Mouse (Mus musculus) layer of hippocampus, postnatal 36 days (tissue): ENCODE measurements around the gene Wbp1l. TPM values are rescaled to one million over a fixed set of nuclear protein-coding genes. Genes with fewer than 3 reads are reported as not detected.
"Not testable (repeated sequence)": the region's sequence is repeated elsewhere in the genome, so short reads cannot be mapped to it uniquely, and the experiment has no call there.

Experiments used
- DNase-seq, 2 experiments: peaks; one replicate each; pipeline ENCODE4 v3.0.0; 2022
- total RNA-seq, 2 experiments: library from RNA; stranded (reverse); gene quantifications; 2 replicates each; pipeline ENCODE4 v1.2.3; 2021

The Wbp1l gene
- total RNA-seq = 10 to 100 TPM; 39.9 to 40.8 TPM

DNA sequence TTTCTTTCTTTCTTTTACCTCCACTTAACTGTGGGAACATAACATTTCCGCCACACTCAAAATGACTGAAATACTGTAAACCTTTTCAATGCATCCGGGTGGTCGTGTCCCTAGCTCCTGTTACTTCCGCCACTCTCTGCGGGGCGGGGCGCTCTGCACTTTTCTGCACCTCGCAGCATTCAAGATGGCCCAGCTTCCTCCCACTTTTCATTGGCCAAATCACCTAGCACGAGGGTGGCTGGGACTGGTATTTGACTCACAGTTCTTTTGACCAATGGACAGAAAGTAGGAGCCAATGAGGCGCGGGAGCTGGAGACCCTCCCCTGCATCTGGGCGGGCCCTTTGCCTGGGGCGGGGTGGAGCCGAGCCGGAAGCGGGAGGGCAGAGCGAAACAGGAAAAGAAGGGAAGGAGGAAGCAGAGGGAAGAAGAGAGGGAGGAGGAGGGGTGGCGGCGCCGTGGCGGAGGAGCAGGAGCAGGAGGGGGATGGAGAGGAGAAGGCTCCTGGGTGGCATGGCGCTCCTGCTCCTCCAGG, at the start of gene Wbp1l:
Gene Wbp1l (plus strand): TSS at position 365 of the 533 bp plus-strand sequence.
- peak; percentile 97 to 98 for DNase-seq

DNA sequence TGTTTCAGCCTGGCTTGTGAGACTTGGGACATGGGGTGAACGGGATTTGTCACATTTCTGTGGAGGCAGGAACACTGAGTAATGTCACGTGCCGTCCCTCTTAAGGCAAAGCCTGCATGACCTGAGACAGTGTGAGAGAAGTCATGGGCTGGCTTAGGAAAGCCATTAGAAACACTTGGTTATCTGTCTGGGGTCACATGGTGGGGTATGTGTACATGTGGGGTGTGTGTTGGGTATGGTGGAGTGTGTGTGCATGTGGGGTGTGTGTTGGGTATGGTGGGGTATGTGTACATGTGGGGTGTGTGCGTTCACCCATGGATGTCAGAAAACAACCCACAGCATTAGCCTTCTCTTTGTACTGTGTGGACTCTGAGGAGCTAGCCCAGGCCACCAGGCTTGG, 48.5 kb upstream of the Wbp1l start:
- DNase-seq = no peak

DNA sequence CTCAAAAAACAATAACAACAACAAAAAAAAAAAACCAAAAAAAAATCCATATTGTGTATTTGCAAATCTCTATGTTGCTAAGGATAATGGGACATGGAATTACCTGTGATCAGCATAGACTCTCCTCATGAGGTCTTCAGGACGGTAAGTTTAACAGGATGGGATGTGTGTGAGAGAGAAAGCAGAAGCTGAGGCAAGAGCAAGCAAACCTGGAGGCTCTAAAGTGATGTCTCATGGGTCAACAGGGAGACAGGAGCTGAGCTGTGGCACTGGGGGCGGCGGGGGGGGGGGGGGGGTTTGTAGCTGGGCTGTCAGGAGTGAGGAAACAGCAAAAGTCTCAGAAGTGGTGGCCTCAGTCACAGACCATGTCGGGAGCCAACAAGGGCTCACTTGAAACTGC, 46.4 kb upstream of the Wbp1l start:
- no peak for DNase-seq

DNA sequence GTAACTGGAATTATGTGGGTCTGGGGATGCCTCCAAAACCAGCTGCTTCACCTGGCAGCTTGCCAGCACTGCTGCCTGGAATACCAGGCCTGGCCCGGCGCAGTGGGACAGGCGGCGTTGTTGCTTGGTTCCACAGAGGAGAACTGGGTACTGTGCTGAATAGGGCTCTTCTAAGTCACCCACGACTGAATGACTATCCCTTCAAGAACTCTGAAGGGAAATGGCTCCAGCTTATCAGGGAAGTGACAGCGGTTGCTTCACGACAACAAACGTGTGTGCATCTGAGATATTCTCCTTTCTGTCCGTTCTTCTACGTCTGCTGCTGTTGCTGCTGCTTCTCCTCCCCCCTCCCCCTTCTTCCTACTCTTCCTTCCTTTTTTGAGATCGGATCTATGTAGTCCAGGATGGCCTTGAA, 45.3 kb upstream of the Wbp1l start:
- DNase-seq = no peak

DNA sequence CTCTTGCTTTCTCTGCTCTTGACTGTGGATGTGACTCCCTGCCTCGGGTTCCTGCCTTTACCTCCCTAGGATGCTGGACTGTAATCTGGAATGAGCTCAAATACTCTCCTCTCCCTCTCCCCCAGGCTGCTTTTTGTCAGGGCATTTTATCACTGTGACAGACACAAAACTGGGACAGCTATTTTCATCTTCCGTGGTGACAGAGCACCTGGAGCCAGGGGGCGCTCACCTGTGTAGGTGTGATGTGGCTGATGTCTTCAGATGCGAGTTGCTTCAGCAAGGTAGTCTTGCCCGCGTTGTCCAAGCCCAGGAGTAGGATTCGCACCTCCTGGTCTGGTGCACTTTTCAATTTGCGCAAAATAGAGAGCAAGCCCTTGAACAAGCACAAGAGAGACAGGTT, 40.9 kb upstream of the Wbp1l start:
- no peak for DNase-seq

DNA sequence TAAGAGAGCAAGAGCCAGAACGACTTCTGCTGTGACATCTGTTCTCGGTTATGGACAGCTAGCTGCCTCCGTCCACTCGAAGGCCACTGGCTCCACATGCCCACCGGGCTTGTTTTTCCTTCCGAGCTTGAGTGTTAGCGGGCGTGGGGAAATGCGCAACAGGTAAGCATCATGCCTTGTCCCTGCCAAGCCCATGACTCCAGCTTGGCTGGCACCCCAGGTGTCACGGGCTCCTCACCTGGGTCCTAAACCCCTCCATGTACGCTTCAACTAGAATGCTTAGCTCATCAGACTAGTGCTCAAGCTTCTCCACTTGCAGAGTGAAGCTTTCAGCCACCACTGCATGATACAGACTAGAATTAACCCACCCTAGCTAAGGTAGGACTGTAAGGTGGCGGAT, 40.3 kb upstream of the Wbp1l start:
- DNase-seq = no peak

DNA sequence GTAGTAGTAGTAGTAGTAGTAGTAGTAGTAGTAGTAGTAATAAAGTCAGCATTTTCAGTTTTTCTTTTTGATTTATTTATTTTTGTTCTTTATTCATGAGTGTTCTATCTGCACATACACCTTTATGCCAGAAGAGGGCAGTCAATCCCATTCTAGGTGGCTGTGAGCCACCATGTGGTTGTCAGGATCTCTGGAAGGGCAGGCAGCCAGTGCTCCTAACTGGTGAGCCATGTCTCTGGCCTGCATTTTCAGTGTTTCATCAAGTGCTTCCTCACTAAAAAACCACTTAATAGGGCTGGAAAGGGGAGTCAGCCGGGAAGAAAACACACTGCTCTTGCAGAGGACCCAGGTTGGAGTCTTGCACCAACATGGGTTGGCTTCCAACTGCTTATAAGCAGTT, 36.8 kb upstream of the Wbp1l start:
- peak; percentile 34 to 35 for DNase-seq

DNA sequence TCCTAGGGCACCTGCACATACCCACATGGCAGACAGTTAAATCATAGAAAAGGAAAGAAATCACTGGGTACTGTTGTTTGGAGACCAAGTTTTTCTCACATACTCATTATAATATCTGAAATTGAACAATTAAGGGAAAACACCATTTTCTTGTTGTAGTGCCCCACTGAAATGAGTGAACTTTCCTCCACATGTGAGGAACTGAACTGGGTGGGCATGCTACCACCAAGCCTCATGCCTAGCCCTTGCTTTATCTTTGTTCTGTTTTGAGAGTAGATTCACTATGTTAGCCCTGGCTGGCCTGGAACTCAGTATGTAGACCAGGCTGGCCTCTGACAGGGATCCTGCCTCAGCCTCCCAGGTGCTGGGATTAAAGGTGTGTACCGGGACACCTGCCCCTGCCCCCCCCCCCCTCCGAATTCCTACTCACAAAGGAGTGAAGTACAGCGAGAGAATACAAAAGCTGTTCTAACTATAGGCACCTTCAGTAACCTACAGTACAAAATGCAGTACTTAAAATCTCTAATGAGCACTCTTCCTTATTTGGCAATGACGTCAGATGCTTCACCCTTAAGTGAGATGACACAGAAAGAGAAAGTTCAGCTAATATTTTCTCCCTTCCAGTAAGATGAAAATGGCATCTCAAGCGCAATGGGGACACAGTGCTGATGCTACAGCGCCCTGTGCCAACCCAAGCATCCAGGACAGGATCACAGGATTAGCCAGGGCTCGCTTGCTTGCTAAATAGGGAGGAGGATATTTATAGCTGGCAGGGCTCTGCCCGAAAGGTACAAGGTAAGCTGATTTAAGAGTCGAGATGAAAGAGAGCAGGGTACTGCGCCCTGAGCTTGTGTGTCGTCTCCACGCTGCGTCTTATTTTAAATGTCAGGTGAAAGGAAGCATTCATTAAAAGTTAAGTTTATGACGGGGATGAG, 36.0 kb upstream of the Wbp1l start:
- no peak for DNase-seq

DNA sequence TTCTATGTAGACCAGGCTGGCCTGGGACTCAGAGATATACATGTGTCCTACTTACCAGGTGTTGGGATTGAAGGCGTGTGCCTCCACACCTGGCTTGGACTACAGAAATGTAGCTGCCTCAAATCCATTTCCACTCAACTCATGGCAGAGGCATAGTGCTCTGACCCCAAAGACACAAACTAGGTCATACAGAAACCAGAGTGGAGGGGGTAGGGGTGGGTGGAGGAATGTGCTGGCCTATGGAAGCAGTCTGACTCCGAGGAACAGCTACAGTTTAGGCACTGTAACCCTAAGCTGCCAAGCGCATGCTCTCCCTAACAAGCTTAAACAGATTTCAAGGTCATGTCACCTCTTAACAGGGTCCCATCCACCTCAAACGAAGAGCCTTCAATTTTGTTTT, 35.3 kb upstream of the Wbp1l start:
- DNase-seq = no peak

DNA sequence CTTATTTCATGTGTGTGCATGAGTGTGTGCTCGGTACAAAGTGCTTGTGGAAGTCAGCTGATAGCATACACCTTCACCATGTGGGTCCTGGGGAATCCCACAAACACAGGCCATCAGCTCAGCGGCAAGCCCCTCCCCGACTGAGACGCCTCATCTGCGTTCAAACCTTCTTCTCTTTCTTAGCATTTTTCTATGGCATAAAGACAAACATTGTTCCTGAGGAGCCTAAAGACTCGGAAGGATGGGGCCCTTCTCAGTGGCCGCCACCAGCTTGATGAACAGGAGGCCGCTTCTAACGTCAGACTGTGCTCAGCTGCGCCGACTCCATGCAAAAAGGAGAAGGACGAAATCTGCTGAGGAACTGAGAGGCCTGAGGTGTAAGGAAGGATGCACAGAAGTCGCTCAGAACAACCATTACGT, 34.8 kb upstream of the Wbp1l start:
- no peak for DNase-seq

DNA sequence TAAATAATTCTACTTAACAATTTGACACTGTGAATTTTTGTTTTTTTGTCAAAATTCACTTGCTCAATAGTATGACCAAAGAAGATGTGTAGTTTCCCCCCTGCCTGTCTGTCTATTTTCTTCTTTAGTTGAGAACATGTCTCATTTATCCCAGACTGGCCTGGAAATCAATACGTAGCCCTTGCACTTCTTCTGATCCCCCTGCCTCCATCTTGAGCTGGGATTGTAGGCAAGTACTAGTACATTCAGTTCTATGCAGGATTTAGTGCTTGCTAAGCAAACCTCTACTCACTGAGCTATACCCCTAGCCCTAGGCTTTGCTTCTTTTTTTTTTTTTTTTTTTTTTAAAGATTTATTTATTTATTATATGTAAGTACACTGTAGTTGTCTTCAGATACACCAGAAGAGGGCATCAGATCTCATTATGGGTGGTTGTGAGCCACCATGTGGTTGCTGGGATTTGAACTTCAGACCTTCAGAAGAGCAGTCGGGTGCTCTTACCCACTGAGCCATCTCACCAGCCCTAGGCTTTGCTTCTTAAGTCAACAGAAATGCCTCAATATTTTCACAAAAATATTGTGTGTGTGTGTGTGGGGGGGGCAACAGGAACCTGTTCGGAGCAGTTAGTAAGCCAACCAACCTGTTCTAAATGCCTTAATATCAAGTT, 27.5 kb upstream of the Wbp1l start:
- DNase-seq = not testable (repeated sequence)

DNA sequence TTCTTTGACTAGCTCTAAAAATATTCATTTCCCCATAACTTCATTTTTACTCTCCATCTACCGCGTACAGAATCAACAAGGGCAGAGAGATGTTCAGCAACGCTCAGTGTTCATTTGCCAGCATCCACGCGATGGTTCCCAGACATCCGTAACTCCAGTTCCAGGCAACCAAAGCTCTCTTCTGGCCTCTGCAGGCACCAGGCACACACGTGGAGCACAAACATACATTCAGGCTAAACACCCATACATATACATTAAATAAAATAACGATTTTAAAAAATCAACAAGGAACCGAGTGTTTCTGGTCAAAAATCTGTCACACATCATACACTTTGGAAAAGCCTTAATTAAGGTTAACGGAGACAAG, 27.0 kb upstream of the Wbp1l start:
- no peak for DNase-seq

DNA sequence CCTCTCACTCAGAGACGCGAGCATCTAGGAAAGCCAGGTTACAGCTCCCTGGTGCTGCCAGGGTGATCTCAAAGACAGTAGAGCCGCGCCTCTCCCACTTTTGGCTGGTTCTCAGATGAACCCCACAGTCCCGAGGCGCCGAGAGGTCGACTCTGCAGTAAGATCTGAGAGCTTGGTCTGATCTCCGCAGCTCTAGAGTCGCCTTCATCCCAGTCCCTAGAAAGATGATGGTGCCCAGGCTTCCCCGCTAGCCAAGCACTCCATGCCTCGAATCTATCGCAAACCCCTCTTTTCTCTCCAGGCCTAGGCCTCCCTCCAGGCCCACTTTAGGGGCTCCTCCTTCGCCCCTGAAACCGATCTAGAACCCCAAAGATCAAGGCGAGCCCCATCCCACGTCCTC, 26.3 kb upstream of the Wbp1l start:
- no peak for DNase-seq

DNA sequence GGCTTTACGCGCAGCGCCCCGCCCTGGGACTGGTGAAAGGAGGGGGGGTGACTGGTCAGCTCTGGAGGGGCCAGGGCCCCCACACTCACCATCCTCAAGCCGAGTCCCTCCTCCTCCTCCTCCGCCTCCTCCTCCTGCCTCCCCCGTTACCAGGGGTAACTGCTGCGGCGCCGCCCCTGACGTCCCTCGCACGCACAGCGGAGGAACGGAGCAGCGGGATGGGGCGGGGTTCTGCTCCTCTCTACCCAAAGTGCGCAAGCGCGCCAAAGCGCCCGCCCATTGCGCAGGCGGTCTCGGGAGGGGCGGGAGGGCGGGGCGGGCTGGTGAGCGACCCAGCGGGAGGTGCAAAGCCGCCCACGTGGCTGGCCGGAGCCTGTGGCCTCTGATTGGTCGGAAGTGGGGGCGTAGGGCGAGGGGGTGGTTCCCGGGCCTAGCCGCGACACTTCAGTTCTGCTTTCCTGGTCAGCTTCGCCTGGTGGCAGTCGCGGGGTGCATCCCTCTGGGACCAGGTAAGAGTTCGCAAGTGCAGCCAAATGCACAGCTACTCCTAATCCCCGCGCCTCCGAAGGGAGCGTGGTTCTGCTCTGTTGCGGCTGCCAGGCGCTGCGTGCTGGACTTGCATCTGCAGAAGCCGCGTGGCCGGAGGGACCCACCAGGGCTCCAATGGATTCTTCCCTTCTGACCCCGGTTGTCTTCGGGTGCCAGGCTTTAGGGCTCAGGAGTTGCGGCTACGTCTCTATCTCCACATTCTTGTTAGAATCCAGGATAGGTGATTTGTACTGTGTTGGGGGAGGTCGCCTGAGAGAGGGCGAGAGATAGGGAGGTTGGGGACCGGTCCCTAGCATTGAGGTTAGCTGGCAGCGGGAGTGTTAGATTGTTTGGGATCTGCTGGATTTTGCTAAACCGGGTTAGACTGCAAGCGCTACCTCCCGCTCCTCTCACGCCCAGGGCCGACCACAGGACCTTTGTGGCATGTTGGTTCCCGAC, 25.6 kb upstream of the Wbp1l start, which contains the start of the genes Arl3 and Sfxn2:
Gene Arl3 (minus strand): TSS at position 248 of the 987 bp plus-strand sequence.
Gene Sfxn2 (plus strand): TSS at position 415 of the 987 bp plus-strand sequence.
- DNase-seq = peak; percentile 91 to 93

DNA sequence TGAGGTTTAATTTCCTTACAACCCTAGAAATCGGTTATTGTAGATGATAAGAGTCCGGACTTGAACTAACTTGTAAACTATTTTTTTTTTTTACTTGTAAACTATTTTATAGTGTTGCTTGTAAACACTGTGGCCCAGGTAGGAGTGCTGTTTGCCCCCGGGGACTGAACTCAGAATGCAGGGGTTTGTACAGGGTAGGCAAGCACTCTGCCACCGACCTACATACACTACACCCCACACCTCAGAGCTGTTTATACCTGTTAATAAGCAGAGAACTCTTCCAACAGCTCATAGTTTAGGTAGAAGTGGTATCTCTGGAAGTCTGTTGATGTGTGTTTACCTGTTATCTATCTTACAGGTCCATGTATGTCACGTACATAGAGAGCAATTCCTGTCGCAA, 24.9 kb upstream of the Wbp1l start:
- no peak for DNase-seq

DNA sequence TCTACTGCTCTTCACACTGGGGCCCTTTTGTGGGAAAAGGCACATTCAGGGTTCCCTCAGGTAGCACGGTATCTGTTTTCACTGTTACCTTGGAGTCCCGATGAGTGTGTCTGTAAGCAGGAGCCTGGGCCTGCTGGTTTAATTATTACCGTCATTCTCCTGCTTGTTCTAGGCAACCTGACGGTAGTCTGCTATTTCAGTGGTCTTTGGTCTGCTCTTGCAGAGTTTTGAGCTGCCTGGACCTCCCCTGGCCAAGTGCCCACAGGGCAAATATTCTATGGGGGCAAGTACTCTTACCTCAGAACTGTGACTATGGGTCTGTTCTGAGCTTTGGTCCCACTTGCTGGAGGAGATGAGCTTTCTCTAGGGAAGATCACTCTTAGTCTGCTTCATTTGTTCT, 23.7 kb upstream of the Wbp1l start:
- DNase-seq = no peak

DNA sequence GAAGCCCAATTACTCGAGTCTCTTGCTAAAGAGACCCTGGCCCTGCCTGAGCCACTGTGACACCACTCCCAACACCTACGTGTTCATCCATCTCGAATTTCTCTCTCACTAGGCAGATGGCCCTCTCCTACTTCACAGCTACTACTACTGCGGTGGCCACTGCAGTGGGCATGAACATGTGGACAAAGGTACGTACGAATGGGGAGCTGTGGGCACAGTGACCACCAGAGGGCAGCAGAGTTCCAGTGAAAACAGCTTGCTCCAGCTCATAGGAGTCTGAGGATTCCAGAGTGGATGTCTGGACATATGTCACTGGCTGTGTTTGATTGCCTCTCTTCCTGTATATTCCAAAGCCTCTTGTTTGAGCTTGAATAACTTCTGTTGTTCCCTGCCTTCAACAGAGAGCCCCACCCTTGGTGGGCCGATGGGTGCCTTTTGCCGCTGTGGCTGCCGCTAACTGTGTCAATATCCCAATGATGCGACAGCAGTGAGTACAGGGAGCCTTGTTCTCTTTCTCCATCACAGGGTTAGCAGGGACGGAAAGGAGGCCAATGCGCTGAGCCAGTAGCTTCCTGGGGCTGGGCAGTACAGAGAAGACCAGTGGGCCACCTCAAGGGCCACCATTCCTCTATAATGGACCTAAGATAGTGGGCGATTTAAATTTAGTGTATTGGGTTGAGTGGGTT, 10.9 kb upstream of the Wbp1l start:
- peak; percentile 81 to 83 for DNase-seq

DNA sequence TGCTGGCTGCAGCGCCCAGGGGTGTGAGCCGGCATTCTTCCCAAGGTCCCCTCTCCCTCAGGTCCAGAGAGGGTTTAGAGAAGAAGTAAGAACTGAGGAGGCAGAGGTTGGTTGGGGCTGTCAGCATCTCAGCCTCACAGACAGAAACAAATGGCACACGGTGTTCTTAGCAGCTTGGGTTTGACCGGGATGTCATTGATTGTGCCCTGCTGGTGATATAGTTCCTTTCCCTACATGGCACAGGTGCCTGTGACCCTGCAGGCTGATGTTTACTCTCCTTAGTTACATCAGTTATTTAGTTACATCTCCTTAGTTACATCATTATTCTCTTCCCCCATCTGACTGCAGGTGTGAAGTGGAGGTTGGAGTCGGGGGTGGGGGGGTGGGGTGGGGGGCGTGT, 7.3 kb upstream of the Wbp1l start:
- DNase-seq = no peak

DNA sequence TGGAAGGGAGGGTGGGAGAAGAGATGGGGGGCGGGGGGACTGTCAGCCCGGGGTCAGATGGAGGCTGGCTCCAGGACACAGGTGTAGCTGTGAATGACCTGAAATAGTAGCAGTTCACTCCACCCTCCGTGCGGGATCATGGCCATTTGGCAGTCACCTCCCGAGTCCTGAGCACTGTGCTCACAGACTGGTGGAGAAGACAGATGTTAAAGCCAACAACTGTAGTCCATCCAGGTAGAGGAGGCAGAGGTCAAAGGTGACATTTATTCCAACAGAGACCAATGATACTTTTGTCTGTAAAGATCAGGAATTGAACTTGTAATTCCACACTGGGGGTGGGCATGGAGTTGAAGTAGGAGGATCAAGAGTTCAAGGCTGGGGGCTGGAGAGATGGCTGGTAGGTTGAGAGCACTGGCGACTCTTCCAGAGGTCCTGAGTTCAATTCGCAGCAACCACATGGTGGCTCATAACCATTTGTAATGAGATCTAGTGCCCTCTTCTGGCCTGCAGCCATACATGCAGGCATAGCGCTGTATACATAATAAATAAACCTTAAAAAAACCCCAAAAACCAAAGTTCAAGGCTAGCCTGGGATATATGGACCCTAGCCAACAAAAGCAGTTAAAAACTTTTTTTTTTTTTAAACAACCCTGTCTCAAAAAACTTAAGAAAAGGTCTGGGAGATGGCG, 6.0 kb upstream of the Wbp1l start:
- DNase-seq = no peak

DNA sequence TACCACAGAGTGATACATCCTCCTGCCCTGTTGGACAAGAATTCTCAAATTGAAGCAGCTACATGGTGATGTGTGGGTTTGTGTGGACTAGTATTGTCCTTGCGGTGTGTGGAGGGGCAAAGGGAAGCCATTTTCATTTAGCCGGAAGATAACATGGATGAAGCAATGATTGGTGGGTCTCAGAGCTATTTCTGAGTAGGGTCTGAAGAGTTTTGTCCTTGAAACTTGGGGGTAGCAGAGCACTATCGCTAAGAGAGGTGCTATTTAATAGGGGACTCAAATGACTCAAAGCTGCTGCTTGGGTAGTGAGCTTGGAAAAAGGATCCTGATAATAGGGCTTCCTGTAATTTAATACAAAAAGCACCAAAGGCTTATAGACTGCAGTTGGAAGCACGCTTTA, 697 bp upstream of the Wbp1l start:
- DNase-seq = no peak
